Mouse (Mus musculus): ENCODE measurements at regions not wholly inside any gene's neighbourhood (a gene's known extent, or its start where the extent isn't known, plus 50 kb on each side); places are given as distances from the start of the nearest gene placed in this dataset.

DNA sequence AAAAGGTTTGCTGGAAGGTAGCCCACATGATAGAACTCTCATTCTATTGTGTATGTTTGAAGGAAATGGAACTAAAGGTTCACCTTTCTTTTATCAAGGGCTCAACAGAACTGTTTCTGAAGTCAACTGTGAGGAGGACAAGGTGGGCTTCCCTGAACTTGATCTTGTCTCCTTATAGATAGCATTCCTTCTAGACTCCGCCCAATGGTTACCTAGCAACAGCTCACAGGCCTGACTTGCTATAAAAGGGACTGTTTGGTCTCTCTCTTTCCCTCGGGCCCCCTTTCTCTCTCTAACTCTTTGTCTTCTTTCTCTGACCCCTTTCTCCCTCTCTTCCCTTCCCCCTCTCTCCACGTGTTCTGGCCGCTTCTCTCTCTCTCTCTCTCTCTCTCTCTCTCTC is 123.5 kb upstream of the B430218F22Rik start:
- no peaks in the 10 kb centered on the region for H3K4me1 ChIP-seq (ENCODE audit: insufficient read depth)
- ATAC-seq (no peak), DNase-seq (no peak)
- H3K27ac ChIP-seq (ENCODE audit: low read depth, low read length), result no peak overlapping the region
- no peak overlapping the region for H3K4me2 ChIP-seq (ENCODE audit: low read depth)
- no peaks in the 10 kb centered on the region for H3K36me3 ChIP-seq (ENCODE audit: insufficient read depth)
- H3K9me3 ChIP-seq (ENCODE audit: low read length), result no peaks in the 10 kb centered on the region
- no peak overlapping the region for H3K9ac ChIP-seq
- TF ChIP-seq CTCF (IDR thresholded peaks at IDR 0.05; ENCODE audit: low read depth), result no peak
- no peak overlapping the region for H3K4me3 ChIP-seq (ENCODE audit: low read depth, low read length)
- no peaks in the 10 kb centered on the region for H3K27me3 ChIP-seq (ENCODE audit: insufficient read depth, low read length)
- 35% methylated on average over 4 of the region's 4 CpGs for WGBS

DNA sequence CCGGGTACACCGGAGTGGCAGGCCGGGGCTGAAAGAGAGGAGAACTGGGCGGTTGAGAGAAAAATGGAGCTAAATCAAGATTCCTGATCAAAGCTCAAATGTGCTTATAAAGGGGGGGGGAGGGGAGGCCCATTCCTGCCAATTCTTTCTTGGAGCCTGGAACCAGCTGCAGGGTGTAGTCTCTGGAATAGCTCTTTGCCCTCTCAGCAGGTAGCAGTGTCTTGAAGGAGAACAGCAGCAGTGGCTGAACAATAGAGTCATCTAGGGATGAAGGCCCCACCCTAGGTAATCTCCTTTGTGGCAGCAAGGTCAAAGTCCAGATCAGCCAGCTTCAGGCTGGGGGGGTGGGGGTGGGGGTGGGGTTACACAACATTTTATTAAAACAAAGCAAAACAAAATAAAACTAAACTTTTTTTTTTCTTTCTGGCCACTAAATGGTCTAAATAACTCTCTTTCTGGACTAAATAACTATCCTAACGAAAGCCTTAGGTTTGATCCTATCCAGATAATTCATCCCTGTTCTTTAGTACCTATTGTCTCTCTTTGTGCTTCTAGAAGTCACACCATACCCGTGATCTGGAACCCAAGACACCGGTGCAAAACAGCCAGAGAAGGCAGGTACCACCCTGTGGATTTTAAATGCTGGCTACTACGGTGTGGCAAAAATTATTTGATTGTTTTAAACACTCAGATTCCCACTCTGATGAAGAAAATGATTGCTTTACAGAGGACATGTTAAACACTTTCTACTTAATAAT is 120.5 kb upstream of the B430218F22Rik start:
- Histone ChIP-seq H3K4me2 (ENCODE audit: low read depth) (no peak overlapping the region), H3K9me3 (ENCODE audit: low read length) (no peaks in the 10 kb centered on the region), H3K27ac (ENCODE audit: low read depth, low read length) (no peak overlapping the region), H3K4me1 (ENCODE audit: insufficient read depth) (no peaks in the 10 kb centered on the region), H3K4me3 (ENCODE audit: low read depth, low read length) (no peak overlapping the region), H3K27me3 (ENCODE audit: insufficient read depth, low read length) (no peaks in the 10 kb centered on the region), H3K36me3 (ENCODE audit: insufficient read depth) (no peaks in the 10 kb centered on the region), H3K9ac (no peak overlapping the region)
- WGBS, result 77% methylated on average over 8 of the region's 8 CpGs
- DNase-seq (no peak), ATAC-seq (no peak)
- no peak for TF ChIP-seq CTCF (IDR thresholded peaks at IDR 0.05; ENCODE audit: low read depth)

DNA sequence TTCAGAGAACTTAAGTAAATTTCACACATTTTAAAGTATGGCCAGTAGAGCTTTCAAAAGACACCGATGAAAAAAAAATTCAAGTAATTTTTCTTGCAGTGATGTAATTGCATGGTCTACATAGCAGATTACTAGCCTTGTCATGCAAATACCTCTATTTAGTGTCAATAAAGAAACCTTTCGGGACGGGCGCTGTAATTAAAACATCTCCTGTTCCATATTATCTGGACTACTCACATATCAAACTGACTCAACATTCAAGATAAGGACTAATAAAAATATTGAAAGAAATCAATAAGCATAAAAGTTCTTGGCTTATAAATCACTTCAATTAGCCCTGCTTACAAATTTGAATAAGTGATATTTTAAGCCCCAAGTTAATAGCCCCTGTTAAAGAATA is 113.5 kb upstream of the B430218F22Rik start:
- Histone ChIP-seq H3K36me3 (ENCODE audit: insufficient read depth) (no peaks in the 10 kb centered on the region), H3K9ac (no peak overlapping the region), H3K4me3 (ENCODE audit: low read depth, low read length) (no peak overlapping the region), H3K27ac (ENCODE audit: low read depth, low read length) (no peak overlapping the region), H3K4me1 (ENCODE audit: insufficient read depth) (no peaks in the 10 kb centered on the region), H3K4me2 (ENCODE audit: low read depth) (no peak overlapping the region), H3K9me3 (ENCODE audit: low read length) (no peaks in the 10 kb centered on the region), H3K27me3 (ENCODE audit: insufficient read depth, low read length) (no peaks in the 10 kb centered on the region)
- ATAC-seq (no peak), DNase-seq (no peak)
- 60% methylated on average over 4 of the region's 4 CpGs for WGBS
- TF ChIP-seq CTCF (IDR thresholded peaks at IDR 0.05; ENCODE audit: low read depth), result no peak

DNA sequence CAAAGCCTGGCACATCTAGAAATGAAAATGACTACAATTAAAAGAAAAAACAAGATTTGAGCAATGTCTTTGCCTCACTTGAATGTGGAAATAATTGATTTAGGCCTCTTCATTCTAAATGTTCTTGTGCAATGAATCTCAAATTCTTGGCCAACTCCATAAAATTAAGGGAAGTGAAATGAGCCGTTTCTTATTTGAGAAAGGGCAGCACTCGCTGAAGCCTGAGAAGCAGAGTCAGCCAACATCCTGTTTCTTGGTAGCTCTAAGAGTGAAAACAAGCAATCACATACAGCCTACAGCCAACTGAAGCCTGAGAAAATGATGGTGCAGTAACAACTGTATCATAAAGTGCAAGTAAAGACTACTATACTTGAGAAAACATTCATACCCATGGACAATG is 105.5 kb upstream of the B430218F22Rik start:
- Histone ChIP-seq H3K4me2 (ENCODE audit: low read depth) (no peak overlapping the region), H3K4me3 (ENCODE audit: low read depth, low read length) (no peak overlapping the region), H3K9me3 (ENCODE audit: low read length) (no peaks in the 10 kb centered on the region), H3K27ac (ENCODE audit: low read depth, low read length) (no peak overlapping the region), H3K4me1 (ENCODE audit: insufficient read depth) (no peaks in the 10 kb centered on the region), H3K9ac (no peak overlapping the region), H3K36me3 (ENCODE audit: insufficient read depth) (no peaks in the 10 kb centered on the region), H3K27me3 (ENCODE audit: insufficient read depth, low read length) (no peaks in the 10 kb centered on the region)
- ATAC-seq, result no peak
- no peak for DNase-seq
- no peak for TF ChIP-seq CTCF (IDR thresholded peaks at IDR 0.05; ENCODE audit: low read depth)
- WGBS, result 59% methylated on average over 2 of the region's 2 CpGs

DNA sequence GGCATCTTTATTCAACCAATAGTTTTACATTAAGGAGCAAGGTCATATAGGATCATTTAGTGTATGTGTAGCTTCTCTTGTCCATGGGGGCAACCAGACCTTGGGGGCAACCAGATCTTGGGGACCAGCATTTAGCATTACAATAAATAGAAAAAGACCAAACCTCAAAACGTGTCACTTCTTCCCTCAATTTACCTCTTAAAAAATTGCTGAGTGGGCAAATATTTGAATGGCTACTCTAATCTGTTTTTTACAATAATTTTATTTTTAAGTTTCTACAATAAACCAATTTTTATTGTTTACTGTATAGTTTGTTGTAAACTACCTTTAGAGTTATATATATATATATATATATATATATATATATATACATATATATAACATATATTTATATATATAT is 92.7 kb upstream of the B430218F22Rik start:
- Histone ChIP-seq H3K27ac (ENCODE audit: low read depth, low read length) (no peak overlapping the region), H3K4me3 (ENCODE audit: low read depth, low read length) (no peak overlapping the region), H3K27me3 (ENCODE audit: insufficient read depth, low read length) (no peaks in the 10 kb centered on the region), H3K9me3 (ENCODE audit: low read length) (no peaks in the 10 kb centered on the region), H3K36me3 (ENCODE audit: insufficient read depth) (no peaks in the 10 kb centered on the region), H3K4me2 (ENCODE audit: low read depth) (no peak overlapping the region), H3K9ac (no peak overlapping the region), H3K4me1 (ENCODE audit: insufficient read depth) (0 out of 2 replicates have a peak, but pooled peaks cover 2% of the 10 kb centered on the region)
- no peak for DNase-seq
- ATAC-seq, result no peak
- TF ChIP-seq CTCF (IDR thresholded peaks at IDR 0.05; ENCODE audit: low read depth), result no peak
- 92% methylated on average over 1 of the region's 1 CpGs for WGBS

DNA sequence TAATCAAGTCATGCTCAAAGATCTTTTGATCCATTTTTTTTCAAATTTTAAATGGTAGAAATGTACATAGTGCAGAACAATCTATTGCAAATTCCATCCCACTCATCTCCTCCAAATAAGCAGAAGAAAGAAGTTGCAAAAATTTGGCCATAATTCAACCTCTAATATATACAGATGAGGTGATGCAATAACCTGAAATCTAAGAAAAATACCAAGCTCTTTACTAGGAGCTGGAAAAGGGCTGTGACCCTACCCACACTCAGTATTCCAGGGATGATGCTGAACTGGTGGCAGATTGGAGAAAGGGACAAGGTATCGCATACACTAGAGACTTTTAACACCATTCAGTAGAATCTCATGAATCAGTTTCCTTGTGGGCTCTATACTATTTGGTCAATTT is 76.3 kb upstream of the B430218F22Rik start:
- Histone ChIP-seq H3K27ac (ENCODE audit: low read depth, low read length) (no peak overlapping the region), H3K27me3 (ENCODE audit: insufficient read depth, low read length) (no peaks in the 10 kb centered on the region), H3K4me1 (ENCODE audit: insufficient read depth) (no peaks in the 10 kb centered on the region), H3K4me3 (ENCODE audit: low read depth, low read length) (no peak overlapping the region), H3K9ac (no peak overlapping the region), H3K4me2 (ENCODE audit: low read depth) (no peak overlapping the region), H3K36me3 (ENCODE audit: insufficient read depth) (no peaks in the 10 kb centered on the region), H3K9me3 (ENCODE audit: low read length) (no peaks in the 10 kb centered on the region)
- ATAC-seq (no peak), DNase-seq (no peak)
- WGBS, result 100% methylated on average over 1 of the region's 1 CpGs
- TF ChIP-seq CTCF (IDR thresholded peaks at IDR 0.05; ENCODE audit: low read depth), result no peak

DNA sequence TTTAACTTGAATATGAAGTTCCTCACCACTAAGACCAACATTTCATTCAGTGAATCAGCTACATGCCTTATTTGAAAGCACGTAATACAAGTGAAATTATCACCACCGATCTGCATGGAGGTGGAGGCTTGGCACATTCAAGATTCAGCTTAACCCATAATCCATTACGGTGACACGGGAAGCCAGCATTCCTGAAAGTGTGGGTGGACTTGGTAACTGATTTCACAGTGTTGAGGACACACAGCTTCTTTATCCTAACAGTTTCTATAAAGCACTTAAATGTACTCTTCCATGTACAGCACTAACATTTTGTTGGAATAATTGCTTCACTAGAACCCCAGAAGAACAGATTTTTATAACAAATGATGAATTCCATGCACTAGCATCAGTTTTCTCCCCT is 72.8 kb upstream of the B430218F22Rik start:
- Histone ChIP-seq H3K27ac (ENCODE audit: low read depth, low read length) (no peak overlapping the region), H3K36me3 (ENCODE audit: insufficient read depth) (no peaks in the 10 kb centered on the region), H3K9me3 (ENCODE audit: low read length) (no peaks in the 10 kb centered on the region), H3K4me3 (ENCODE audit: low read depth, low read length) (no peak overlapping the region), H3K27me3 (ENCODE audit: insufficient read depth, low read length) (no peaks in the 10 kb centered on the region), H3K9ac (no peak overlapping the region), H3K4me1 (ENCODE audit: insufficient read depth) (no peaks in the 10 kb centered on the region), H3K4me2 (ENCODE audit: low read depth) (no peak overlapping the region)
- no peak for ATAC-seq
- 90% methylated on average over 4 of the region's 4 CpGs for WGBS
- no peak for TF ChIP-seq CTCF (IDR thresholded peaks at IDR 0.05; ENCODE audit: low read depth)
- DNase-seq, result no peak

Measured in forebrain, postnatal 0 days (tissue).